Mouse (Mus musculus) thymus, postnatal 36 days (tissue): ENCODE data around the gene Slc12a1.
"Not testable (repeated sequence)": the region's sequence is repeated elsewhere in the genome, so short reads cannot be mapped to it uniquely, and the experiment has no call there.

Source experiments
- DNase-seq, 2 experiments: peaks; one replicate each; pipeline ENCODE4 v3.0.0; 2022; ENCODE audit warnings: mixed read lengths in 2 of 2

Slc12a1 gene

DNA sequence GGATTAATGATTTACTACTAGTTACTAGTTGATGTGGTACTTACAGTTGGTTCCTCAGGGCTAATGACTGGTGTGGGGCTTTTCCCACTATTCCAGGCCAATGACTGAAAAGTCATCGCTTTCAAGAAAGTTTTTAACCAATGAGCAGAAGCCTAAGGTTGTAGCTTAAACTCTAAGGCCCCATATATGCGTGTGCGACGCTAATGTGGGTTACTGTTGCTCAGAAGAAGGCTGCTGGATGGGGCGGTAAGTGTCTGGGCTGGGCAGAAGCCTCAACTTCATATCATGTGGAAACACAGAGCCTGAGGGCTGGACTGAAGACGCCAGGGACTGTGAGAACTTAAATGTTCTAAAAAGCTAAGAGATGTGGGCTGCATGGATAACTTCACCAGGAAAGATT lies at the start of gene Slc12a1:
TSS of gene Slc12a1 (plus strand) at position 118 of the 400 bp plus-strand sequence.
- DNase-seq, result no peak

DNA sequence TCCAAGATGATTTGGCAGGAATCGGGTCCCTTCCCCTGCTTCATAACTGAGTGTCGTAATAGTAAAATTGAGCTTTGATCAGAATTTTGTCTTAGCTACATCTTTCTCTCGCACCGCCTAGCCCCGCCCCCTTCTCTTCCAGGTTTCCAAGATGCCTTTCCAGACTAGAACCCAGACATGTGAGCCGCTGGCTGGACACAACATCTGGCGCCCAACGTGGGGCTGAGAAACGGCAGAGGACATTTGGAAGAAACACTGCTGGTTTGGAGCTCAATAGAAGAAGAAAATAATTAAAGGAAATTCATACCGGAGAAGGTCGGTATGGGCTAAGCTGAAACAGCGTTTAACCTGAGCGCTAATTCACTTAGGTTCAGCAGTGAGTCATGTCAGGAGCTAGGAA lies 47.8 kb upstream of the Slc12a1 start:
- DNase-seq, result peak in 1 of 2 experiments; percentile 5

DNA sequence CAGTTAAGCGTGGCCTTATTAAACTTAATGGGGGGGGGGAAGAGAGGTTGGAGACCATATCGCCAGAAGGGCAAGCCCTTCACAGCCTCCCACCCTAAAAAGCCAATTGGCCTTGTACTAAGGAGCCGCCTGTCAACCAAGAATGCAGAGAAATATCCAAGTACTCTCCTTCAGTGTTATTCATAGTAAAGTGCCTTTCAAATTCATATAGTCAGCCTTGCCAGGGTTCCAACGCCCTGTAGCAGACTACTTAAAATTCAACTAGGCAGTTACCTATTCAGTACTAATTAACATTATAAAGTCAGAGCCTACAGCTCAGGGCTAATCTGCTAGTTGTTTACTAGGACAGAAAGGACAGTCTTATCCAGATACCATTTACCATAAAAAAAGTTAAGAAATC lies 45.8 kb upstream of the Slc12a1 start:
- DNase-seq, result not testable (repeated sequence)

GRCm38 (mm10) chr2:125119381-125120110 lies 32.8 kb upstream of the Slc12a1 start:
- DNase-seq, result no peak

GRCm38 (mm10) chr2:125122288-125122623 lies 30.0 kb upstream of the Slc12a1 start:
- no peak for DNase-seq

GRCm38 (mm10) chr2:125122624-125123476 lies 29.5 kb upstream of the Slc12a1 start:
- DNase-seq, result peak in 1 of 2 experiments; percentile 61

GRCm38 (mm10) chr2:125123477-125123852 lies 28.8 kb upstream of the Slc12a1 start, which contains the start of gene Myef2:
TSS of gene Myef2 (minus strand) at chr2:125123661.
- peak; percentile 87 for DNase-seq

- no peak for DNase-seq
Measured at GRCm38 (mm10) chr2:125125824-125126223, 26.5 kb upstream of the Slc12a1 start.

DNA sequence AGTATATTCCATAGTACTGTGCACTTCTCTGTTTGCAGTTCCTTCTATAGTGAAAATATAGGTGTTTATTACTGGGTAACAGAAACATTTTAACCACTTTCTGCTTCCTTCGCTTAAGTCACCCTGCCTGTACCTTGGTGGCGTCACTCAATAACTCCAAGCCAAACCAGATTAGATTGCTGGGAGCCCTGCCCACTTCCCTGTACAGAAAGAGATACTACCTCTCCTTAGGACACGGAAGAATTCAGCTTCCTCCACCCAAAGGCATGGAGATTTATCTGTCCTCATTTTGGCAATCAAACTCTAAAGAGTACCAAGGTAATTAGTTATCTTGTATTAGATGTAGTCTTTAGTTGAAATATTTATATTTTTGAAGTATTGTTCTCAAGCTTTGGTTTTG lies 25.5 kb upstream of the Slc12a1 start:
- DNase-seq, result no peak

DNA sequence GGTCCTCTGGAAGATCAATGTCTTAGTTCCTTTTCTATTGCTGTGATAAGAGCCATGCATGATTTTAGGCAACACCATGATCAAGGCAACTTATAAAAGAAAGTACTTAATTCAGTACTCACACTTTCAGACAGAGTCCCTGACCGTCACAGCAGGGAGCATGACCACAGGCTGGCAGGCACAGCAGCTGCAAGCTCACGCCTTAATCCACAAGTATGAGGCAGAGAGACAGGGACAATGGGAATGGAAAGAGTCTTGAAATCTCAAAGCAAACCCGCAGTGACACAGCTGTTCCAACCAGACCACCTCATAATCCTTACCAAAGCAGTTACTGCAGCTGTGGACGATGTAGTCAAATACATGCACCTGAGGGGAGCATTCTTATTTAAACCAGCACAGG lies 18.2 kb upstream of the Slc12a1 start:
- no peak for DNase-seq

GRCm38 (mm10) chr2:125135903-125136811 lies 16.1 kb upstream of the Slc12a1 start, which contains the start of gene Ctxn2:
TSS of gene Ctxn2 (plus strand) at chr2:125136692.
- peak; percentile 81 for DNase-seq

- no peak for DNase-seq
Measured at GRCm38 (mm10) chr2:125136846-125137245, 15.5 kb upstream of the Slc12a1 start.

GRCm38 (mm10) chr2:125142336-125142735 lies 10.0 kb upstream of the Slc12a1 start:
- no peak for DNase-seq

GRCm38 (mm10) chr2:125154294-125154693 lies 2.0 kb downstream of the Slc12a1 start:
- no peak for DNase-seq

DNA sequence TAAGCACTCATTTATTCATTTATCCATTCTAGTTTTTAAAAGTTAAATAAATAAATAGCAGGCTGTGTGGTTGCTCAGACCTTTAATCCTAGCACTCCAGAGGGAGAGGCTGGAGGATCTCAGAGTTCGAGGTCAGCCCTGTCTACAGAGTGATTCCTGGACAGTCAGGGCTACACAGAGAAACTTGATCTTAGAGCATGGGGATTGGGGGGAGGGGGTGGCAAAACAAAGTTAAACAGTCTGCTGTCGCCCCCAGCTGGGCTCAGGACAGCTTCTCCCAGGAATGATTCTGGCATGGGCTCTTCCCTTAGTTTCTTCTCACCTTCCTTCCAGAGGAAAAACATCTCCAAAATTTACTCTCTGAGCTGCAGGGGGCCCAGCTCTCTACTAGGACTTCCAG lies 3.2 kb downstream of the Slc12a1 start:
- DNase-seq, result no peak

GRCm38 (mm10) chr2:125162012-125162470 lies 9.7 kb downstream of the Slc12a1 start:
- DNase-seq, result no peak

GRCm38 (mm10) chr2:125178225-125178798 lies 26.0 kb downstream of the Slc12a1 start:
- DNase-seq, result no peak

DNA sequence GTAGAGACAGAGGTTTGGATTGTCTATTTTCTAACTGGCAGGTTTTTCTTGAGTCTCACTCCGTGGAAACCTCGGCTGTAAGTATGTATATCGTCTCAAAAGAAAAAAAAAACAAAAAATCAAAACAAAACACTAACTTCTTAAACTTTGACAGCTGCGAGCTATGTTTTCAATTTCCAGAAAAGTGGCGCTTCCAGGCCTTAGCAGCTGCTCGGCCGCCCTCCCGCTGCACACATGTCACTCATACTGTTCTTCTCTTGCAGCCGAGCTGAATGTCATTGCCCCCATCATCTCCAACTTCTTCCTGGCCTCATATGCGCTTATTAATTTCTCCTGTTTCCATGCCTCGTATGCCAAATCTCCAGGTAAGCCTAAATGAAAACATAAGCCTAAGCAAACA lies 35.6 kb downstream of the Slc12a1 start:
- no peak for DNase-seq

GRCm38 (mm10) chr2:125189197-125189596 lies 36.9 kb downstream of the Slc12a1 start:
- DNase-seq, result peak; percentile 42 to 45

DNA sequence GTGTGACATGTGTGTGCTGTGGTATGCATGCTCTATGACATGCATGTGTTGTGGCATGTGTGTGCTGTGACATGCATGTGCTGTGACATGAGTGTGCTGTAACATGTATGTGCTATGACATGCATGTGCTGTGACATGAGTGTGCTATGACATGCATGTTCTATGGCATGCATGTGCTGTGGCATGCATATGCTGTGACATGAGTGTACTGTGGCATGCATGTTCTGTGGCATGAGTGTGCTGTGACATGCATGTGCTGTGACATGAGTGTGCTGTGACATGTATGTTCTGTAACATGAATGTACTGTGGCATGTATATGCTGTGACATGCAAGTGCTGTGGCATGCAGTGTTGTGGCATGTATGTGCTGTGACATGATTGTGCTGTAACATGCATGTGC lies 40.6 kb downstream of the Slc12a1 start:
- DNase-seq, result no peak

DNA sequence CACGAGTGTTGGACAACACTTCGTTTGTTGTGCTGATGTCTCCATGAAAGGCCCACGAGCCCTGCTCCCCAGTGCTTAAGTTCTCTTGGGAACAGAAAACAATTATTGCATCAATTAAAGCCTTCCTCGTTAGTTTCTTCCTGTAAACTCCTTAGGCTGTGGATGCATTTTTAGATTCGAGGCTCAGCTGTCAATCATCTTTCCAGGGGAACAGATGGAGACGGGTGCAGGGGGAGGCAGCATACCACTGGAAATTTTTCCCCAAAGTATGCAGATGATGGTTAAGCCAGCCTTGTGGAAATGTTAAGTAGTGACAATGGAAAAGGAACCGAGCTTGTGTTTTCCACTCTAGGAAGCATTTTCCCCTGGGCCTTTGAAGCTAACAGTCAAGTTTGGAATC lies 44.5 kb downstream of the Slc12a1 start:
- no peak for DNase-seq

DNA sequence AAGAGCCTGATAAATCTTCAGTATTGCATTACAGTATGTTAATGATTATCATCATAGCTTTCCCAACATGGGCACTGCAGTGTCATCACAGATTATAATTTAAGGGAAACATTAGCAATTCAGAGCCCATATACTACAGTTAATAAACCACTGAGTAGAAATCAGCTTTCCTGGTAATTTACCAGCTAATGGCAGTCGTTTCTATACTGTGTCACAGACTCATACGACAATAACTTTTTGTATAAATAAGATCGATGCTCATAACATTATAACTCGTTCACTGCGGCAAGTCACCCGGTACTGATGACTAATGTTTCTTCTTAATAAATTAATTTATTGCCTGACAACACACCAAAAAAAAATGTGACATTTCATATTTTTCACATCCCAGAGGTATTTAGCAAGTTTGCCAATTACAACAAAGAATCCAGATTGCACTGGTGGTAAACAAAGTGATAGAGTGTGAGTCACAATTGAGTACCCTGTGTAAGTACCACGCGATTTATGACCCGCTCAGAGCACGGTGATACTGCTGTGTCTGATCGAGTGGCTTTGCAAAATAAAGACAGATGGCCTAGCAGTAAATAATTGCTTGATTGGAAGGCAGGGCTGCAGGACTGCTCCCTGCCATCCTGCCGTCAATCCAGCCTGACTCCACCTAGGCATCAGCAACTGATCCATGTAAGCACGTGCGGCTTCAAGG lies 56.7 kb downstream of the Slc12a1 start:
- no peak for DNase-seq
